Mouse (Mus musculus) adrenal gland, postnatal 4 days (tissue): Measurements from ENCODE around the gene Ak2. TPM values are rescaled to one million over a fixed set of nuclear protein-coding genes. Genes with fewer than 3 reads are reported as not detected.

ENCODE experiments used
- DNase-seq, 2 experiments: peaks; one replicate each; pipeline ENCODE4 v3.0.0; 2021 to 2022; ENCODE audit warnings: low spot score in 2 of 2, mixed read lengths in 2 of 2
- long read RNA-seq, 2 experiments: library from polyadenylated mRNA; stranded (forward); transcript quantifications; one replicate each; pipeline ENCODE4 v2.0.0; 2021
- total RNA-seq, 2 experiments: library from RNA; stranded (reverse); gene quantifications; 2 replicates each; pipeline ENCODE4 v1.2.3; 2021

Gene Ak2
- 100 to 1,000 TPM; 144 to 163 TPM for total RNA-seq
- long read RNA-seq, experiment 1, transcript Ak2-202 (7 exons, 1,781 nt) = major isoform, 99 of 139 reads
- long read RNA-seq, experiment 1, transcript Ak2-201 (6 exons, 986 nt) = minor isoform, 20 of 139 reads
- long read RNA-seq, experiment 1, partial matches to known transcripts = 3 of 139 reads
- long read RNA-seq, experiment 1, other reads (novel, unspliced or antisense) = 17 of 139 reads
- long read RNA-seq, experiment 2, transcript Ak2-201 (6 exons, 986 nt) = minor isoform, 13 of 248 reads
- long read RNA-seq, experiment 2, transcript Ak2-202 (7 exons, 1,781 nt) = major isoform, 211 of 248 reads
- long read RNA-seq, experiment 2, partial matches to known transcripts = 2 of 248 reads
- long read RNA-seq, experiment 2, other reads (novel, unspliced or antisense) = 22 of 248 reads

DNA sequence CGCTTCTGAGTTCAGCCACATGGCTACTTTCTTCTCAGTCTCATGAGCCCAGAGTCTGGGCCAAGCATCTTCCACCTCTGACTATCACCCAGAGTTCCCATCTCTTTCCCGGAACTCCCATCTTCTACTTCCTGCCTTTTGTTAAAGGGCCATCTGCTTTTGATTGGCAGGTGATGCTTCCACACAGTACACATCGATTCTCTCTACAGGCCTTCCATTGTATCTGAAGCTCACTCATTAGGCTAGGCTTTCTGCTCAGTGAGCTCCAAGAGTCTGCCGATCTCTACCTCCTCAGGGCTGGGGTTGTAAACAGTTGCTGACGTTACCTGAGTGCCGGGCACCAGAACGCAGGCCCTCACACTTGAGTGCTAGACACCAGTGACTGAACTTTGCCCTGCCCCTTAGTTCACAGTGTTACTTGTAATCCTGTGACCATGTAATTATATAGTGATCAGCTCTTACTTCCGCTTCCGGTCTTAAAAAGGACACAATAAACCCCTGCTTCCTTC, at the start of gene Ak2:
TSS of gene Ak2 (plus strand) at position 459 of the 509 bp plus-strand sequence.
- DNase-seq = no peak

DNA sequence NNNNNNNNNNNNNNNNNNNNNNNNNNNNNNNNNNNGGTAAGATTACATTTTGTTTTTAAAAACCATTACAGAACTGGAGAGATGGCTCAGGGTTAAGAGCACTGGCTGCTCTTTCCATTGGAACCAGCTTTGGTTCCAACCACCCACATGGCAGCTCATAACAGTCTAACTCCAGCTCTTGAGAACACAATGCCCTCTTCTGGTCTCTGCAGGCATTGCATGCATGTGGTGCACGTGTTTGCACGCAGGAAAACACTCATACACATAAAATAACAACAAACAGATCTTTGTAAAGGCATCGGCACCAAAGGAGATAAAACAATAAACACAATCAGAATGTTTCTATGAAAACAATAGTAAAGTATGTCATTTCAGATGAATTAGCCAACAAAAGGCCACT, 49.4 kb upstream of the Ak2 start:
- DNase-seq = no peak

DNA sequence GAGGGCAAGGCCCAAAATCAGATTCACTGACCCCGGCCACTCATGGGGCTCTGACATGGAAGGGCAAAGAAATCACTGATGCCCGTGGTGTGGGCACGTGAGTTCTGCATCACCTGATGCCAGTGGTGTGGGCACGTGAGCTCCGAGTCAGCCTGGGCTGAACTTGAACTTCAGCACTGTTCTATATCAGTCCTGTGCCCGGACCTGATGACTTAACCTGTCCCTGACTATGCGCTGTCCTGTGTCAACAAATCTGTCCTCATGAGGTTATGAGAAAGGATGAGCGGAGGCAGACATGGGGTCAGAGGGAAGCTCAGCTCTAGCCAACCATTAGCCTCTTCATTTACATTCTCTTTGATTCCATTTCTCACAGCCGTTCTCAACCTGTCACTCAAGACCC, 45.0 kb upstream of the Ak2 start:
- DNase-seq = no peak

DNA sequence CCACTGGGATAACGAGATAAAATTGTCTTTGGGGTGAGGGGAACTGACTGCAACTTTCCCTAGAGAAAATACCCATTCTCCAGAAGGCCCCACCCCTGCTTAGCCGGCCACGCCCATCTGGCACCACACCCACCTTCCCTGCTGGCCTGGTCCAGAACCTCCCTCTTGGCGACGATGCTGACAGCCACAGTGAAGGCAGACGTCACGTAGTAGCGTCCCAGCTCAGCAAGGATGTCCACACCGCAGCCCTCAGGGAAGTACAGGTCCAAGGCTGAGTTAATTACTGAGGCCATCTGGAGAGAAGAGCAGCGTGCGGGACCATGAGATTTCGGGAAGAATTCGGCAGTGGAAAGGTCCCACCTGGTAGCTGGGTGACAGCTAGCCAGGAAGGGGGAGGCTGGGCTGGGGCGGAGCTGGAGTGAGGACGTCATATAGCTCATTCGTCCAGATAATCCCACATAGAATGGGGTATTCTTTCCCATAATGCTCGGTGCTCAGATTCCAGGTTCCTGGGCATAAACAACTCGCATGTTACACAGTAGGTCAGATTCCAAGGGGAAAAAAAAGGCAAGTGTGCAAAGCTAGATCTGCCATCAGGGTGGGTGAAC, 44.3 kb upstream of the Ak2 start:
- DNase-seq = no peak

DNA sequence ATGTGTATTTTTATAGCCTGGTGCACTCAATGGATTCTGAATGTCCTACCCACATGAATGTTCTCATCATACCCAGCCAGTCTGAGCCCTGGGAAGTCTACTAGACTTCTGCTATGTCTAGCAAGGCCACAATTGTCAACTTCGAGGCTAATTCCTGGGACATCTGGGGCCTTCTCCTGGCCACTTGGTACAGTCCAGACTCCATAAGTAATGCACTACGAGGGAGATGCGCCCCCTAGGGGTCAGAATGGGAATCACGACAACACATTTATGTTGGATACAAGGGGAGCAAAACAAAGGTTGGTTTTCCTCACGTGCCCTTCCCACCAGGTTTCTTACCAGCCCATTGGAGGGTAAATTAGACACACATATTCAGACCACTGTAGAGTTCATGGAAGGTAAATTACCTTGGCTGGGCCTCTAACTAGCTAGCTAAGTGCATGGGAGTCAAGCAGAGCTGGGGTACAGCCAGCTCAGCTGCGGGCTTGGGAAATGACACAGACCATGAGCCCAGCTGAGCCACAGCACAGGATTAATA, 43.6 kb upstream of the Ak2 start:
- no peak for DNase-seq

DNA sequence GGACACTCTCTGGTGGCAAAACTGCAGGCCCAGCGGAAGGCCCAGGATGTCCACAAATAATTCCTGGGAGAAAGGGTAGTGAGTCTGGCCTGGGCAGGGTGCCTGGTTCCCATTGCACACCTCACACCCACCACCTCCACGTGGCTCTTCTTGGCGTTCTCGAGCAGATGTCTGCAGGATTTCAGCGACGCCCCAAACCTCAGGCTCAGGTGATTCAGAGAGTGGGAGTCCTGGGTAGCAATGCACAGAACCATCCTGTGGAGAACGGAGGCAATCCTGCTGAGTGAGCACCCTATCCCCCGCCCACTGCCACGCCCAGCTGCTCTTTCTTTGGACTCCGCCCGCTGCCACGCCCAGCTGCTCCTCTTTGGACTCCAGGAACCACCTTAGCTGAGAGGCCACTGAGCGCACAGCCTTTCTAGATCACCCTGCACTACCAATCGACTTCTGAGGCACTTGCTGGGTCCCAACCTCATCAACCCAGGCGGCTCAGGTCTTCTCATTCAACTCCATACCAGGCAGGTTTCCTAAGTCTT, 42.2 kb upstream of the Ak2 start:
- DNase-seq = no peak

DNA sequence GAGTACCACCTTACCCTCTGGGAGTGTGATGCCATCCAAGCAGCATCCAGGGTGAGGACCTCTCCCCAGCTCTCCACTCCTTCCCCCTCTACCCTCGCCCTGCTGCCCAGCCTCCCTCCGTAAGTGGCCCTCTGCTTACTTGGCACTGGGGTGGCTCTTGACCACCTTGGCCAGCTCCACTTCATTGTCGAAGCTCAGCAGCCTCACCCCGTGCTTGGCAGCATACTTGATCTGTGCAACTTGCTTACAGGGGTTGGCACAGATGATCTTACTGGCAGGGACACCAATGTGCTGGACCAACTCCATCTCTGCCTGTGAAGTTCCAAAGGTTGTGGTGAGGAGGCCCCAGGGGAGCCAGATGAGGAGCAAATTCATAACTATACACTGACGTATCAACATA, 41.3 kb upstream of the Ak2 start:
- DNase-seq = no peak

DNA sequence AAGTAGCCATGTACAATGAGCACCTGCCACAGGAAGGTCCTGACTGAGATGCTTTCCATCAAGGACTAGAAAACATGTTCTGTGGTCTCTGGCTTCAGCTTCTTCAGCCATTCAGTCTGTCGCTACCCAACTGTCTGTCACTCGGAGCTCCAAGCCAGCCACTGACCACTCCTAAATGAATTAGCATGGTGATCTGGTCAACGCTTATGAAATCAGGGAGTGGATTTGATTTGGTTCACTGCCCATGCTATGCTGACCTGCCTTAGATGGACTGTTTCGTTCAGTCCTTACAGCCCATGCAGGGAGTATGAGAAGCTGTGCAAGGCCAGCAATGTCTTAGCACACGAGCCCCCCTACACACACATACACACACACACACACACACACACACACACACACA, 37.9 kb upstream of the Ak2 start:
- no peak for DNase-seq

DNA sequence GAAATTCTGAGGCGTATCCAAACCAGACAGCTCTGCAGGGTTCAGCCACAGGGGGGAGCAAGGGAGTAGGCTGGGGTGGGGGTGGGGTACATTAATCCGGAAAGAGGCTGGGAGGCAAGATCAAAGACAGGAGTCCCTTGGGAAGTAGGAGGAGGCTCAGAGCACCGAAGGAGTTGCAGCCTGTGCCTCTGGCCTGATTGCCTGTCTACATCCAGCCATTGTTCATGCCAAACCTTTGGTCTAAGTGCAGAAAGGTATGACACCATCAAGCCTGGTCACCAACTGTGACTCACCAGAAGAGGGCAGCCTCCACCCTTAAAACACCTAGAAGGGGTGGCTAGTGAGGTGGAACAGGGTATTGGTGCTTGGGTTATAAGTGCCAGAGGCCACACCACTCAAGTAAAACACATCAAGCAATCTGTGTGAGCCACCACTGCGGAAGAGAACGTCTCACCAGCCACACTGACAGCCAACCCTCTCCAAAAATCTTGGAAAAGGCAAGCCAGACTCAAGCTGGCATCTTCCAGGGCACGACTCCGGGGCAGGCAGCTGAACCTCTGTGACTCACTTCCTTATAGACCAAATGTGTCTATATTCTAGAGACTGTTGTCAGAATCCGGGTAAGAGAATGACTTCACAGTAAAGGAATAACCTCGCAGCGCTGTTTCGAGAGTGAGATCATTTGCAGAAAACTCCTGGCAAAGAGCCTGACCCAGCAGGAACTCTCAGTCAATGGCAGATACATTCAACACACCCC, 34.4 kb upstream of the Ak2 start:
- no peak for DNase-seq

DNA sequence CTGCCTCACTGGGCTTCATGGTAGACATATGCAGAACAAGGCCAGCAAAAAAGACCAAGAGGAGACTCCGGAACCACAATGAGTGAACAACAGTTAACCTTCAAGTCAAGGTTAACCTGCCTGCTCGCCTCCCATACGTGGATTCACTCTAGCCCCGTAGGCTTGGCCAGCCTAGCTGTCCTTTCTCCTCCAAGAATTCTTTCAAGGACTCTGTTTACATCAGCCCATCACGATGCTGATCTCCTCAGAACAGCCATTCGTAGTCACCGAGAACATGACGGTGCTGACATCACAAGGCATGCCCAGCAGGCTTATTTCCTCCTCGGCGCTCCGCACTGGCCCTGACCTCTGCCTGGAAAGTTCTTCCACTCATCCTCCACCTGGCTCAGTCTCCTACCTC, 33.6 kb upstream of the Ak2 start:
- DNase-seq = no peak

DNA sequence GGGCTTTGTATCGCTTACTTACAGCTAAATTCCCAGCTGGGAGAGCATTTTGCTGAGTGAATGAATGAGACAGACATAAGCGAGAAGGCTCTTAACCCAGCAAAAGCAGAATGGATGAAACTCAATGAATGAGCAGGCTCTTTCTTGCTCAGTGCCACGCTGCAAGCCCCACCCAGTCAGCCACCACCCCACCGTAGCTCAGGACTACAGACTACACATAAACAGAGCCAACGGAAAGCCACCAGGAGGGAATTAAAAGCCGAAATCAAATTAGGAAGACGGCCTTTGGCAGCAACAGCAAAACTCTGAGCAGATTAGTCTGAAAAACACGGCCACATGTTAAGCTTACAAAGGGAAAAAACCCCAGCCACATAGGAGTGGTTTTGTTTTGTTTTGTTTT, 32.9 kb upstream of the Ak2 start:
- DNase-seq = no peak

DNA sequence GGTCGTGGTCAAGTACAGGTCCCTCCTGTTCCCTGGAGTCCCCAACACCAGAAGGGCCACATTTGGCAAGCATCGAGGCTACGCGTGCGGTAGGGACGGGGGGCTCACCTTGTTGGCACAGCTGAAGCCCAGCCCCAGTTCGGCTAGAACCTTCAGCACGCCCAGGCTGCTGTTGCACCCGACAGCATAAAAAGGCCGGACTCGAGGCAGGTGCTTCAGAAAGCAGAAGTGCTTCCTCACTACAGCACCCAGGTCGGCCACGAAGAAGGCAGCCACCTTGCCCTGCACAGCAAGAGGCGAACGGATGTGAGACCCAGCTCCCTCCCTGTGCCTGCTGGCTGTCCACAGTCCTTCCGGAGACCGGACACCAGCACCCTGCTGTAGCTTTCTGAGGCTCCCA, 32.1 kb upstream of the Ak2 start:
- no peak for DNase-seq

DNA sequence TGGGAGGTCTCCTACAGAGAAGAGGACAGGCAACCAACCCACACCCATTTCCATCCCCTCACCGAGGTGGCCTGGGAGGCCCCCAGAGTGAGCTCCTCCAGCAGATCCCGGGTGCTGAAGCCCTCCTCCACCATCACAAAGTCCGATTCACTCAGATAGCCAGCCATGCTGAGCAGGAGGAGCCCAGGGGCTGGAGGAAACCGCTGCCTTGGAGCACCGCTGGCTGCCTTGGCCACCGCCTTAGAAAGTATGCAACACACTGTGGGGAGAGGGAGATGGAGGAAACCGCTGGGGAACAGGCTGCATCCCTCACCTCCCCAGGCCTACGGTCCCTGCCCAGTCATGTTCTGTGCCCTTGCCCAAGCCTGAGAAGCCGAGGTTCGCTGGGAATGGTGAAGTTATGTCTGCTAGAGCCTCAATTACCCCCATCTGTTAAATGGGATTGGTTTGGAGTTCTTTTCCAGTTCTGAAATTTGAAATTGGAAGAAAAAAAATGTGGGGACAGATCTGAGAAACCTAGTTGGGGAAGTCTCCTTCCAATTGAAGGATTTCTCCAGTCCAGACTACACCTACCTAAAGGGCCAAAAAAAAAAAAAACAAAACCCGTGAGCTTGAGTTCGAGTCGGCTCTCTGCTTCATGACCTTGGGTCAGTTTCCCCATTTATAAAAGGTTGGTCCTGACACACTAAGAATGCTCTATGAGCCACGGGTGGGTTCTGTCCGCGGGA, 30.3 kb upstream of the Ak2 start:
- DNase-seq = no peak

DNA sequence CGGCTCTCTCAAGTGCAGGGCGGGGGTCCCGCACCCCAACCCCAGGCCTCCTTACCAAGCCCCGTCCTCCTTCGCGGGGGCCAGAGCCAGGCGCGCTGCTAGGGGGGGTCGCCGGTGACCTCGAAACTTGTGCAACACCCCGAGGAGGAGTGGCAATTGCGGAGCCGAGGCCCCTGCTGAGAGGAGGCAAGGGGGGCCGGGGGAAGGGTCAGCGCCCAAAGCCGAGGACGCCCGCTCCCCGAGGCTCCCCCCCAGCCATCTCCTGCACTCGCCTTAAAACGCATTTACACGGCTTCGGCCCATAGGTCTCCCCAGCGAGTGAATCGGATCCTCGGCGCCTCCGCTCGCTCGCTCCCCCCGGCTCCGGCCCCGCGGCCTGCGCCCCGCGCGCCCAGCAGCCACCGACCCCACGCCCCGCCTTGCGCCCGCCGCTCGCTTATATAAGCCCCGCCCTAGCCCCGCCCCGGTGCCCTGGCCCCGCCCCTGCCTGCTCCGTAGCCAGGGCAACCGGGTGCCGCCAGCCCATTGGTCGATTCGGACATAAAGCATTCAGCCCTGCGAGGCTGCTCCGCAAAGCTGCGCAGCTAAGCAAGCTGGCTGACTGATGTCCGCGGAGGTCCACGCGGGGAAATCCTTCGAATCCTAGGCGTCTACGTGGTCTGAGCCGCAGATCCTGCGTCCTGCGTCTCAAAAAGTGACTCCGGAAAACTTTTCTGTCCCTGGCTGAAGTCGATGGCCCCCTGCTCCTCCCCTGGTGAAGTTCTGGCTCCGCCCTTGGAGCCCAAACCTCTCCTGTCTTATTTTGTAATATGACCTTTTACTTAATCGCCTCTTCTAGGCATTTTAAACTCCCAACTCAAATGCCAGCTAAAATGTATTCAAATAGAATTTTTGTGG, 29.5 kb upstream of the Ak2 start, which contains the start of gene Azin2:
TSS of gene Azin2 (minus strand) at position 414 of the 897 bp plus-strand sequence.
- peak; percentile 91 to 96 for DNase-seq

DNA sequence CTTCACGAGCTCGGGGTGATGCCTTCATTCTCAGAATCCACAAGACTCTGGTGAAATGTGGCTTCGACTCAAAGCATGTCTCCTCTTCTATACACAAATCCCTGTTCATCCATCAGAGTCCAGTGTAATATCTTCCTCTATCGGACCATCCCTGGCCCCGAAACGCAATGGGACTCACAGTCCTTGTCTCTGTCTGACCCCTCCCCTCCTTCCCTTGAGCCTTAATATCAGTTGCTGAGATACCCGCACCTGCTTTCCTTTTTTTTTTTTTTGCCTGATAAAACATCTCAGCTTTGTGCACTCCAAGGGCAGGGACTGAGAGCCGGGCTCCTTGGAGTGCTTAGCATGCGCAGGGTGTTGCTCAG, 28.9 kb upstream of the Ak2 start:
- DNase-seq = no peak

DNA sequence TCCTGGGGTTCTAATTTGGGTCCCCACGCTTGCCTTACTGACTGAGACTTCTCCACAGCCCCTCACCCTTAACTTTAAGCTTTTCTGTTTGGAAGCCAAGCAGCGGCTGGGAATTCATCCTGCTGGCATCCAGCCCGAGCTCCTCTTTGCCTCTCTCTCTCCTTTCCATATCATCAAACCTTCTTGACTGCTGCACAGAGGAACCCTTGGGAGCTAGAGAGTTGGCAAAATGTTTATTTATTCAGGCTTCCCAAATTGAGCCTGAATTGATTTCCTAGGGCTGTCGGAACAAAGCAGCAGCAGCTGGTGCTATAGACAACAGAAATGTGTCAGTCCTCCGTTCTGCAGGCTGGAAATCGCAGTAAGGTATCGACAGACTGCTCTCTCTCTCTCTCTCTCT, 25.0 kb upstream of the Ak2 start:
- no peak for DNase-seq

DNA sequence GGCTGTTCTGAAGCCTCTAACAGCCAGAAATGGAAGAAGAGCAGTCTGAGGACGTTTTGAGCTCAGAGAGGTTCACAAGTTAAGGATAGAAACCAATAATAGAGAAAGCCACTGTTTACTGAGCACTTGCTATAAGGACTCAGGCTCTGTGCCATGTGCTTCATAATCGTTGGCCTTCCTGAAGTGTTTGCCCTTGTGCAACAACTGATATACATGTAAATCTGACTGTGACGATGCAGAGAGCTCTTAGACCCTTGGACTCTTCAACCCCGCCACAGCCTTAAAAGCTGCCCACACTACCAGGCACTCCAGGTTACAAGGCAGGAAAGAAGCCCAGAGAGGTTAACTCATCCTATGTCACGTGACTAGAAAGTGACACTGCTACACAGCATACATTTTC, 22.7 kb upstream of the Ak2 start:
- DNase-seq = no peak

DNA sequence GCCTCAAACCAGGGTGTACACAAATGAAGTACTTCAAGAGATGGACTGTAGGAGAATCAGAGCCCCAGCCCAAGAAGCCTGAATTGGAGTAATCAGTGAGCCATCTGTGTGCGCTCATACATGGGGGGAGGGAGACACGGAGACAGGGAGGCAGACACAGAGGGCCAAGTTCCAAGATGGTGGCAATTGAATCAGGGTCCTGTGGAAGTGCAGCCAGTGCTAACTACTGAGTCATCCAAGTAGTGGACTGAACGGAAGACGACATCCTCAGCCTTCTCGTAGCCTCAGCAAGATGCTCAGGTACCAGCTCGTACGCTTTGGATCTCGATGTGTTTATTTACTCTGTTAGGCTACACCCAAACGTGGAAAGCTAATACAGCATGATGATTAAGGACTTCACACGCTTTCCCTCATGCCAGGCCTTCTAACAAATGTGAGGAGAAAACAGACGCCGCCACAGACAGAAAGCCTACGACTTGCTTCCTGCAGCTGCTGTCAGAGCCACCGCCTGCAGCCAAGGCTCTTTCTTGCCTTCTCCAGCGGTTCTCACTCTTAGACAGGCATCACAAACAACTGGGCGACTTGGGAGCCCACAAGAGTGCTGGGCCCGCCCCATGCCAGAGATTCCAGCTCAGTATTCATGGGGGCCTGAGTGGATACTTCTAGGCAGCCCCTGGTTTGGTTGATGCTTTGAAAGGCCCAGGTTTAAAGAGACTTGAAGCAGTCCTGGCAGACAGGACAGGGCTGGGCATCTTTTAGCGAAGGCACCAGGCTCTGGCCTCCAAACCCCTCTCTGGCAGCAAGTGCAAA, 21.9 kb upstream of the Ak2 start:
- no peak for DNase-seq

DNA sequence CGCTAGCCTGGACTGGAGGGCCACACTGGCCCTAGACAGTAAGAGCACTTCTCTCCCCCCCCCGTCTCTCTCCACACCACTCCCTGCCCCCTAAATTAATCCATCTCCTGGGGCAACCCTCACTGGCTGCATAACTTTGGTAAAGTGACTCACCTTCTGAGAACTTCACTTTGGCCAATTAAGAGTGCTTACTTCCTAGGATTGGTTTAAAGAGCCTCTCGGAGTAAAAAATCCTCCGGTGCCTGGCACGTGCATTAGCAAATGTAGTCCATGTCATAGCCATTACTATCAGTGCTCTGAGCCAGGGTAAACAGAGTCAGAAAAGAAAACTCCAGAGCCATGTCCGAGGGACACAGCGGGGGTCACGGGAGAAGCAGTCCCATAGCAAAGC, 21.3 kb upstream of the Ak2 start:
- DNase-seq = no peak
